Mouse (Mus musculus): ENCODE measurements around the gene Col6a1. TPM values are rescaled to one million over a fixed set of nuclear protein-coding genes. Genes with fewer than 3 reads are reported as not detected.

Col6a1 gene
- total RNA-seq, 2 experiments from 2014 or later = 35.5 to 35.8 TPM

GRCm38 (mm10) chr10:76678122-76678521 is 47.8 kb downstream of the Col6a1 start:
- peak; percentile 55 to 59 for DNase-seq

GRCm38 (mm10) chr10:76675268-76675667 is 50.7 kb downstream of the Col6a1 start:
- DNase-seq = no peak

DNA sequence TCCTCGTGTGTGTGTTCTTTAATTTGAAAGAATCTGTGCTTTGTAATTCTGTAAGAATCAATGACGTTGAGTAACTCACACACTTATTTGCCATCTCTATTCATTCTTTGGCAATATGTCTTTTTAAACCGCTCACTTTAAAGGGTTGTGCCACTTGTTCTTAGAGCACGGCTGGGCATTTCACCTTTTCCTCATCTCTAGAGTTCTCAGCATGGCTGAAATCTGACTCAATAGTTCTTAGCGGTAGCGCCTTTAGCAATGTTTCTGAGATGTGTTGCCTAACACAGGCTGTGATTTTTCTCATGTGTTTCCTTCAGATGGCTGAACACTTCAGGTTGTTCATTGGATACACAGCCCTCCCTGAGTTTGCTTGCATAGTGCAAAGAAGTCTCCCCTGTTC is 51.4 kb downstream of the Col6a1 start:
- no peak for DNase-seq

GRCm38 (mm10) chr10:76671939-76672338 is 54.0 kb downstream of the Col6a1 start:
- DNase-seq = no peak

- DNase-seq = peak; percentile 60 to 81
These were observed 57.1 kb downstream of the Col6a1 start for GRCm38 (mm10) chr10:76668947-76669284.

- no peak for DNase-seq
These were observed 57.6 kb downstream of the Col6a1 start for GRCm38 (mm10) chr10:76668261-76668946.

DNA sequence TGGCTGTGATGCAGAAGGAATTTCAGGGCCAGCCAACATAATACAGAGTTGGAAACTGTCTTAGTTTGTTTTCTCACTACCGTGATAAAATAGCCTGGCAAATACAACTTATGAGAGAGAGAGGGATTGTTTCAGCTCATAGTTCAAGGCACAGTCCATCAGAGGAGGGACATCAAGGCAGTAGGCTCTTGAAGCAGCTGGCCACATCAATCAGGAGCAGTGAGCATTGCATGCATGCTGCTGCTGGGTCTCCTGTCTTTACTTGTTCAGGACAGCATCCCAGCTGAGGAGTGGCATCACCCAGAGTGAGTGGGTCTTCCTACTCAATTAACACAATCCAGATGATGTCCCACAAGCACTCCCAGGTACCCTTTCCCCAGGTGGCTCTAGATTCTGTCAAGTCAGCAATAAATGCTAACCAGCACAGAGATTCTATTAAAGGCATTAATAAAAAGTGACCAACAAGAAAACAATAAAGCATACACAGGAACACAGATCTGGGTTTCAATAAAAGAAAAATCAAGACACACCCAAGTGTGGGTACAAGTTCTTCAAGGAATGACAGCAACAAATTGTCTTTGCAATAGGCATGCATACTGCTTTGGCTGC is 58.7 kb downstream of the Col6a1 start:
- DNase-seq = no peak

- no peak for DNase-seq
These were observed 60.4 kb downstream of the Col6a1 start for GRCm38 (mm10) chr10:76665551-76665950.

DNA sequence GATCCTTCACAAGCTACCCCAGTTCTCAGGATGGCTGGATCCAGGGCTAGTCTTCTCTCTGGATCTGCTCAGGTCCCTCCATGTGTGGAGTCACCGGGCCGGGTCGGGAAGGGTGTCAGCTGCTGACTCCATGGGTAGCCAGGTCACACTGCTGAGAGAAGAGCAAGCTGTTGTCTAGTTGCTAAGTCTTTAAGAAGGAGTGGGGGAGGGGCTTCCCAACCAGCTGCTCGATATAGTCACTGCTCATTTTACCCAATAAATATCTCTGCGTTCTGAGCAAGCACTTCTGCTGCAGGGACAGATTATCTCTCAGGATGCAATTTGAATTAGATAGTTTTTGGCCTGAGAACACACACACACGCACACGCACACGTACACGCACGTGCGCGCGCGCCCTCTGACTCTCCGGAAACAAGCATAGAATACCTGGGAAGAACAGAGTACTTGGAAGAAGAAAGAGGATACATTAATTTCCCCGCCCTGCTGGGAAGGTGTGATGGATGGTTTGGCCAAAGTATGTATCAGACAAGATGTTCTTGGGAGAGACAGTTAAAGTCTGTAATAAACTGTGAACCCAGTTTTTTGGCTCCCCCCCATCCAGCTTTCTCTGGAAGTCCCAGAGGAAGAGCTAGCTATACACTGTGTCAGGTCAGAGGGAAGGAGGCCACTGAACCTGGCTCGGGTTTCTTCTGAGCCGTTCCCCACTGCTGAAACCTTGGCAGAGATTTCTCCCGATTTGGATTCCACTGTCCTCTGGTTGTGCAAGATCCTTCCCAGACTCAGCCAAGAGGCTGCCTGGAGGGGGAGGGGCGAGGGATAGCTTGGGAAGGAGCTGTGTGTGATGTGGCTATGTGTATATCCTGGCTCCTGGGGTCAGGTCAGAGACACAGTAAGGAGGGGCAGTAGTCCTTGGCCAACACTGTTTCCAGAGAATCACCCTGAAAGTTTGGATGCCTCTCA is 61.5 kb downstream of the Col6a1 start:
- peak; percentile 89 to 91 for DNase-seq

Other genes with a start within 250 kb of the Col6a1 start
- gene Lss, start 194.6 kb downstream of the Col6a1 start, total RNA-seq (2021) = 1 to 10 TPM; 7.1 to 8.0 TPM
- not detected for gene Spatc1l, start 163.9 kb downstream of the Col6a1 start, total RNA-seq (2021)
- not detected for gene Ftcd, start 150.5 kb downstream of the Col6a1 start, total RNA-seq (2021)
- 10 to 100 TPM; 45.4 to 46.4 TPM for gene Col6a2, start 102.5 kb downstream of the Col6a1 start, total RNA-seq (2021)
- 1 to 10 TPM; 2.3 to 2.7 TPM for gene Pcbp3, start 235.7 kb upstream of the Col6a1 start, total RNA-seq (2021)

Measured in heart, adult 18-20 months (tissue).